Mouse (Mus musculus) G1E (cell line): ENCODE results near the gene Dhrs9. TPM values are rescaled to one million over a fixed set of nuclear protein-coding genes. Genes with fewer than 3 reads are reported as not detected.

Experiments
- ATAC-seq: 2 replicates; pipeline ENCODE4 v1.8.0; 2016; ENCODE audit warnings: mild to moderate bottlenecking; ENCODE audit not compliant: insufficient number of reproducible peaks, poor library complexity, low FRiP score, severe bottlenecking; ENCODE audit errors: extremely low read depth
- DNase-seq: peaks from one replicate; pipeline ENCODE4 v3.0.0; 2012; ENCODE audit warnings: low spot score
- H3K27me3 ChIP-seq: 2 replicates; pipeline ENCODE4 v1.6.1; 2012; ENCODE audit warnings: mild to moderate bottlenecking, low read length, inconsistent platforms; ENCODE audit not compliant: insufficient read depth
- H3K36me3 ChIP-seq: replicated peaks from 2 replicates; pipeline ENCODE3; 2012; ENCODE audit warnings: mild to moderate bottlenecking, inconsistent platforms
- H3K4me1 ChIP-seq: 2 replicates; pipeline ENCODE4 v1.6.1; 2012; ENCODE audit warnings: low read depth, low read length, inconsistent platforms, mixed read lengths; ENCODE audit not compliant: insufficient read depth
- H3K4me3 ChIP-seq: 2 replicates; pipeline ENCODE4 v1.5.1; 2012; ENCODE audit warnings: low read depth, mild to moderate bottlenecking, inconsistent platforms, low read length, moderate library complexity, mixed read lengths
- H3K9me3 ChIP-seq: replicated peaks from 2 replicates; pipeline ENCODE4 v1.6.1; 2012; ENCODE audit warnings: inconsistent platforms
- CTCF ChIP-seq: IDR thresholded peaks from 2 replicates; pipeline ENCODE4 v1.5.1; 2012; ENCODE audit warnings: low read depth, low read length, inconsistent platforms, mixed read lengths
- GATA1 ChIP-seq: IDR thresholded peaks from 2 replicates; pipeline ENCODE4 v1.6.1; 2012; ENCODE audit warnings: borderline replicate concordance, low read length, inconsistent platforms, mixed read lengths
- GATA2 ChIP-seq: IDR thresholded peaks from 2 replicates; pipeline ENCODE4 v1.6.1; 2012; ENCODE audit warnings: low read depth, low read length, inconsistent platforms, borderline replicate concordance
- POLR2AphosphoS5 ChIP-seq: IDR thresholded peaks from 2 replicates; pipeline ENCODE4 v1.6.1; 2012; ENCODE audit warnings: low read depth, low read length, inconsistent platforms; ENCODE audit not compliant: insufficient replicate concordance
- TAL1 ChIP-seq: conservative IDR thresholded peaks from 2 replicates; pipeline ENCODE4 v1.6.1; 2012; ENCODE audit warnings: low read depth, low read length, inconsistent platforms, mixed read lengths
- polyA plus RNA-seq: library from polyadenylated mRNA; stranded (reverse); fragments of >175 nt; gene quantifications from 2 replicates; pipeline ENCODE4 v1.2.3, GENCODE M21; 2012
- total RNA-seq, 2 experiments: library from RNA; stranded (forward) in 1 of 2; stranded (reverse) in 1 of 2; fragments of 200-1000 nt in 1 of 2; fragments of >200 nt in 1 of 2; fragmentation: Nextera tagmentation in 1 of 2; gene quantifications; 2 replicates each; pipeline ENCODE4 v1.2.3; 2014 to 2017

Gene Dhrs9
- total and polyA plus RNA-seq, 3 experiments, result 0.16 TPM; not detected in 2

- H3K9me3 ChIP-seq, result no peaks in the 10 kb centered on the region
- ATAC-seq, result no peak; the same call in 1 of the 2 replicates
- no peak for DNase-seq
- H3K4me1 ChIP-seq, result no peaks in the 10 kb centered on the region
- H3K4me3 ChIP-seq, result no peak overlapping the region
- 0 out of 2 replicates have a peak, but pooled peaks cover 2% of the 10 kb centered on the region for H3K27me3 ChIP-seq
- TF ChIP-seq TAL1, result no peak
- TF ChIP-seq POLR2AphosphoS5, result no peak
- TF ChIP-seq GATA1, result no peak
- TF ChIP-seq CTCF, result no peak
- TF ChIP-seq GATA2, result no peak
- no peaks in the 10 kb centered on the region for H3K36me3 ChIP-seq
These were observed 34.3 kb downstream of the Dhrs9 start for GRCm38 (mm10) chr2:69414539-69414938.

DNA sequence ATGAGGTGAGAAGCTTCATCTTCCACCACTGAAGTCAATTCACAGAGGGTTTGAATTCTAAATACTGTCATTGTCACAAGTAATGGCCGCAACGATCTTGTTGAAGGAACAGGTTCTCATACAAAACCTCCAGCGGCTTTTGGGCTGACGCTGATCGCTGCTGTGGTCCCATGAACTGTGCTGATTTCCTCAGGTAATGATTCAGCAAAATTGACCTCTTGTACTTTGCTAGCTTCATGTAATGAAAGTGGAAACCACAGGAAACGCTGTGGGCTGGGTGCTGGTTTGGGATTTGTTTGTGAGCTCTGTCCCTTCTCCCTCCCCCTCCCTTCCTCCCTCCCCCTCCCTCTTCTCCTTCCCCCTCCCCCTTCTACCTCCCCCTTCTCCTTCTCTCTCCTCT, 34.8 kb downstream of the Dhrs9 start:
- TF ChIP-seq TAL1, result no peak
- no peak for TF ChIP-seq GATA1
- no peak for TF ChIP-seq GATA2
- TF ChIP-seq POLR2AphosphoS5, result no peak
- TF ChIP-seq CTCF, result no peak
- H3K27me3 ChIP-seq, result 0 out of 2 replicates have a peak, but pooled peaks cover 2% of the 10 kb centered on the region
- H3K9me3 ChIP-seq, result no peaks in the 10 kb centered on the region
- no peaks in the 10 kb centered on the region for H3K36me3 ChIP-seq
- H3K4me1 ChIP-seq, result no peaks in the 10 kb centered on the region
- ATAC-seq (no peak), DNase-seq (no peak)
- no peak overlapping the region for H3K4me3 ChIP-seq

- Histone ChIP-seq H3K27me3 (0 out of 2 replicates have a peak, but pooled peaks cover 4% of the 10 kb centered on the region), H3K36me3 (no peaks in the 10 kb centered on the region), H3K4me3 (no peak overlapping the region), H3K4me1 (no peaks in the 10 kb centered on the region), H3K9me3 (no peaks in the 10 kb centered on the region)
- no peak for TF ChIP-seq POLR2AphosphoS5
- TF ChIP-seq CTCF, result no peak
- TF ChIP-seq GATA2, result no peak
- no peak for ATAC-seq
- no peak for DNase-seq
These were observed 38.1 kb downstream of the Dhrs9 start for GRCm38 (mm10) chr2:69418294-69418881.

- no peak overlapping the region for H3K4me3 ChIP-seq
- ATAC-seq, result no peak
- DNase-seq, result no peak
- peaks cover 2% of the 10 kb centered on the region for H3K27me3 ChIP-seq
- no peaks in the 10 kb centered on the region for H3K9me3 ChIP-seq
- no peaks in the 10 kb centered on the region for H3K36me3 ChIP-seq
- TF ChIP-seq GATA2 (no peak), POLR2AphosphoS5 (no peak), TAL1 (no peak), GATA1 (no peak), CTCF (no peak)
- no peaks in the 10 kb centered on the region for H3K4me1 ChIP-seq
These were observed 44.6 kb downstream of the Dhrs9 start for GRCm38 (mm10) chr2:69424829-69425228.

DNA sequence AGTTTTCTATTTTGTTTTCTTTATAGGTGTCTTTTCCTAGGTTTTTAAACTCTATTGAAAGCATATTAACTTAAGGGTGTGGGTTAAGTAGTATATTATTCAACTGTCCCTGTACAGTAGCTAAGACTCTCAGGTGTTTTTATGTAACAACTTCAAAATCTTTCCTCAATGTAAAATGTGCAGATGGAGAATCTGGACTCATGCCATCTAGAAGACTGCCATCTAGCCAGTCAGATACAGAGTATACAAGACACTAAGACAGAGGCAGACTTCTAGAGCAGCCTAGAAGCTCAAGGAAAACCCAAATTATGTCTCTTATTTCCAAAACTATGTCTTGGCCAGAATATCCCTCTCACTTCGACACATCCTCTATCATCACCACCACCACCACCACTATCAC, 45.8 kb downstream of the Dhrs9 start:
- H3K4me1 ChIP-seq, result no peaks in the 10 kb centered on the region
- H3K9me3 ChIP-seq, result no peaks in the 10 kb centered on the region
- no peak for TF ChIP-seq TAL1
- no peak for TF ChIP-seq GATA1
- TF ChIP-seq GATA2, result no peak
- no peak for TF ChIP-seq POLR2AphosphoS5
- no peak for TF ChIP-seq CTCF
- no peak overlapping the region for H3K4me3 ChIP-seq
- ATAC-seq (no peak), DNase-seq (no peak)
- H3K27me3 ChIP-seq, result peaks cover 4% of the 10 kb centered on the region
- H3K36me3 ChIP-seq, result no peaks in the 10 kb centered on the region

DNA sequence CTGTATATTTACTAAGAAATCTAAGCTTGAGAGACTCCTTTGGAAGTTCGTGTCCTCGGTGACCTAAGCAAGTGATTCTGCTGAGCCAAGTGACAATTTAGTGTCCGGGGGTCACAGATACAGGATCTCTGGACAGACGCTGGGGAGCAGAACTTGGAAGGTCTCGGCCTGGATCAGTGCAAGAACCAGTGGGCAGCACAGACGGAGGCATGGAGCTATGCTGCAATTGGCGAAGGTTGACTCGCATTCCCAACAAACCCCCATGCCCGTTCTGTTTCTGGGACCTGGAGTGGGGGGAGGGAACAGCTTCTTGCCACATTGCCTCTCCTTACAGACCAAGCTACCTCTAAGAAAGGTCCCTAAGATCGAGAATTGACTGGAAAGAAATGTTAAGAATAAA, 46.9 kb downstream of the Dhrs9 start:
- ATAC-seq (no peak), DNase-seq (no peak)
- H3K27me3 ChIP-seq, result peaks cover 3% of the 10 kb centered on the region
- no peak overlapping the region for H3K4me3 ChIP-seq
- TF ChIP-seq CTCF (no peak), POLR2AphosphoS5 (no peak), GATA1 (no peak), TAL1 (no peak), GATA2 (no peak)
- H3K4me1 ChIP-seq, result no peaks in the 10 kb centered on the region
- no peaks in the 10 kb centered on the region for H3K9me3 ChIP-seq
- no peaks in the 10 kb centered on the region for H3K36me3 ChIP-seq
